Mouse (Mus musculus) midbrain, postnatal 0 days (tissue): ENCODE data around the gene Padi3. TPM values are rescaled to one million over a fixed set of nuclear protein-coding genes. Genes with fewer than 3 reads are reported as not detected.

Experiments
- ATAC-seq: fragments of 200-750 bp; cut with Nextera tagmentation; 2 replicates; pipeline ENCODE4 v1.8.0; 2017; ENCODE audit warnings: moderate number of reproducible peaks, mild to moderate bottlenecking, moderate TSS enrichment, moderate library complexity; ENCODE audit not compliant: low FRiP score
- DNase-seq: peaks from one replicate; pipeline ENCODE4 v3.0.0-alpha.2; 2015; ENCODE audit warnings: low spot score
- H3K27ac ChIP-seq: fragments of 300-500 bp; sonication (generic); 2 replicates; pipeline ENCODE4 v1.5.1; 2014; ENCODE audit warnings: low read depth, mild to moderate bottlenecking, low read length, mixed read lengths
- H3K27me3 ChIP-seq: fragments of 300-500 bp; sonication (generic); 2 replicates; pipeline ENCODE4 v1.6.1; 2014; ENCODE audit warnings: low read length, control low read depth, mixed read lengths; ENCODE audit not compliant: insufficient read depth
- H3K36me3 ChIP-seq: fragments of 300-500 bp; sonication (generic); 2 replicates; pipeline ENCODE4 v1.6.1; 2014; ENCODE audit warnings: low read length, control low read depth, mixed read lengths; ENCODE audit not compliant: insufficient read depth
- H3K4me1 ChIP-seq: fragments of 300-500 bp; sonication (generic); 2 replicates; pipeline ENCODE4 v1.6.1; 2014; ENCODE audit warnings: mild to moderate bottlenecking, control low read depth, antibody characterized with exemption, low read length, mixed read lengths; ENCODE audit not compliant: insufficient read depth
- H3K4me2 ChIP-seq: fragments of 300-500 bp; sonication (generic); 2 replicates; pipeline ENCODE4 v1.6.1; 2014; ENCODE audit warnings: low read depth, mild to moderate bottlenecking, low read length, mixed read lengths; ENCODE audit not compliant: poor library complexity, severe bottlenecking
- H3K4me3 ChIP-seq: fragments of 300-500 bp; sonication (generic); 2 replicates; pipeline ENCODE4 v1.5.1; 2014; ENCODE audit warnings: low read depth, mild to moderate bottlenecking, low read length, moderate library complexity
- H3K9ac ChIP-seq: fragments of 300-500 bp; sonication (generic); replicated peaks from 2 replicates; pipeline ENCODE4 v1.6.1; 2014; ENCODE audit warnings: mild to moderate bottlenecking, low read length, moderate library complexity, mixed read lengths; ENCODE audit not compliant: poor library complexity, severe bottlenecking
- H3K9me3 ChIP-seq: fragments of 300-500 bp; sonication (generic); 2 replicates; pipeline ENCODE4 v1.6.1; 2016; ENCODE audit warnings: low read length, control low read depth
- CTCF ChIP-seq: IDR thresholded peaks from 2 replicates; pipeline ENCODE4 v1.5.1; 2016; ENCODE audit warnings: antibody characterized with exemption, mild to moderate bottlenecking
- WGBS: fragments of 180-500 bp; shearing (Covaris S2); extraction: QIAGEN DNeasy Blood & Tissue Kit; methylation state at CpG from one replicate; pipeline ENCODE4 v1.1.7; 2014; 5-methylcytosine and 5-hydroxymethylcytosine counted together
- polyA plus RNA-seq: library from polyadenylated mRNA; unstranded; fragments of >200 nt; fragmentation: Nextera tagmentation; extraction: Ambion mirVana; gene quantifications from 2 replicates; pipeline ENCODE4 v1.2.1, GENCODE M21; 2015
- total RNA-seq: library from RNA; depleted of rRNA; stranded (reverse); fragments of >200 nt; gene quantifications from 2 replicates; pipeline ENCODE4 v1.2.3, GENCODE M21; 2014

The Padi3 gene
- total and polyA plus RNA-seq, 2 experiments from 2014 or later: not detected

GRCm38 (mm10) chr4:140837879-140838278 is 27.4 kb upstream of the Padi3 start:
- Histone ChIP-seq H3K27me3 (no peaks in the 10 kb centered on the region), H3K4me2 (no peak overlapping the region), H3K36me3 (no peaks in the 10 kb centered on the region), H3K9me3 (no peaks in the 10 kb centered on the region), H3K4me1 (peaks cover 6% of the 10 kb centered on the region; the same call in 1 of the 2 replicates), H3K9ac (no peak overlapping the region), H3K4me3 (no peak overlapping the region), H3K27ac (no peak overlapping the region)
- TF ChIP-seq CTCF: no peak
- ATAC-seq (no peak), DNase-seq (no peak)
- 21% methylated on average over 8 of the region's 8 CpGs for WGBS

GRCm38 (mm10) chr4:140836208-140836866 is 25.9 kb upstream of the Padi3 start:
- Histone ChIP-seq H3K27me3 (no peaks in the 10 kb centered on the region), H3K4me3 (no peak overlapping the region), H3K4me1 (peaks cover 6% of the 10 kb centered on the region; the same call in 1 of the 2 replicates), H3K4me2 (no peak overlapping the region), H3K9me3 (no peaks in the 10 kb centered on the region), H3K9ac (no peak overlapping the region), H3K36me3 (no peaks in the 10 kb centered on the region), H3K27ac (no peak overlapping the region)
- ATAC-seq (no peak), DNase-seq (peak; percentile 64)
- no peak for TF ChIP-seq CTCF
- 50% methylated on average over 11 of the region's 11 CpGs for WGBS

- Histone ChIP-seq H3K9me3 (no peaks in the 10 kb centered on the region), H3K27me3 (no peaks in the 10 kb centered on the region), H3K27ac (no peak overlapping the region), H3K4me2 (peak overlapping the region; percentile 6; the same call in 1 of the 2 replicates), H3K4me3 (no peak overlapping the region), H3K4me1 (peaks cover 6% of the 10 kb centered on the region; the same call in 1 of the 2 replicates), H3K9ac (no peak overlapping the region), H3K36me3 (no peaks in the 10 kb centered on the region)
- TF ChIP-seq CTCF: no peak
- DNase-seq (peak; percentile 49), ATAC-seq (peak; percentile 24; the same call in 1 of the 2 replicates)
- 9% methylated on average over 10 of the region's 10 CpGs for WGBS
Measured at GRCm38 (mm10) chr4:140835682-140836081, 25.2 kb upstream of the Padi3 start.

GRCm38 (mm10) chr4:140834327-140834934 is 24.0 kb upstream of the Padi3 start:
- Histone ChIP-seq H3K9me3 (no peaks in the 10 kb centered on the region), H3K4me1 (peaks cover 6% of the 10 kb centered on the region; the same call in 1 of the 2 replicates), H3K36me3 (no peaks in the 10 kb centered on the region), H3K9ac (no peak overlapping the region), H3K27me3 (no peaks in the 10 kb centered on the region), H3K4me3 (no peak overlapping the region), H3K27ac (no peak overlapping the region), H3K4me2 (no peak overlapping the region)
- no peak for ATAC-seq
- TF ChIP-seq CTCF: no peak
- WGBS: 66% methylated on average over 6 of the region's 6 CpGs
- no peak for DNase-seq

- ATAC-seq (no peak), DNase-seq (no peak)
- WGBS: 44% methylated on average over 8 of the region's 8 CpGs
- Histone ChIP-seq H3K27me3 (no peaks in the 10 kb centered on the region), H3K27ac (no peak overlapping the region), H3K4me3 (no peak overlapping the region), H3K9ac (no peak overlapping the region), H3K4me2 (no peak overlapping the region), H3K9me3 (no peaks in the 10 kb centered on the region), H3K36me3 (no peaks in the 10 kb centered on the region), H3K4me1 (peaks cover 3% of the 10 kb centered on the region; the same call in 1 of the 2 replicates)
- TF ChIP-seq CTCF: no peak
Measured at GRCm38 (mm10) chr4:140832821-140833220, 22.4 kb upstream of the Padi3 start.

- Histone ChIP-seq H3K36me3 (no peaks in the 10 kb centered on the region), H3K27me3 (no peaks in the 10 kb centered on the region), H3K4me1 (peaks cover 3% of the 10 kb centered on the region; the same call in 1 of the 2 replicates), H3K27ac (no peak overlapping the region), H3K4me3 (no peak overlapping the region), H3K9ac (no peak overlapping the region), H3K9me3 (no peaks in the 10 kb centered on the region), H3K4me2 (no peak overlapping the region)
- 93% methylated on average over 4 of the region's 4 CpGs for WGBS
- no peak for ATAC-seq
- no peak for DNase-seq
- TF ChIP-seq CTCF: no peak
Measured at GRCm38 (mm10) chr4:140831808-140832207, 21.4 kb upstream of the Padi3 start.
